Mouse (Mus musculus) erythroblast, adult 5-6 weeks (primary cell): ENCODE measurements around the gene Ncaph2. TPM values are rescaled to one million over a fixed set of nuclear protein-coding genes. Genes with fewer than 3 reads are reported as not detected.

Experiments used
- ATAC-seq: replicated peaks from 2 replicates; pipeline ENCODE4 v1.8.0; 2016; ENCODE audit warnings: moderate number of reproducible peaks, mild to moderate bottlenecking, moderate TSS enrichment, inconsistent platforms; ENCODE audit not compliant: poor library complexity, low FRiP score, severe bottlenecking
- total RNA-seq, 2 experiments: library from RNA; stranded (forward) in 1 of 2; stranded (reverse) in 1 of 2; fragments of 150-400 nt in 1 of 2; fragments of 200-764, 138-1000 nt in 1 of 2; gene quantifications; 2 replicates each; pipeline versions ENCODE4 v1.2.3 to v1.2.4; 2015 to 2017; ENCODE audit warnings: low replicate concordance in 2 of 2

The Ncaph2 gene
- total RNA-seq, 2 experiments from 2014 or later = 30.6 to 60.7 TPM

- ATAC-seq = no peak
Observed at GRCm38 (mm10) chr15:89340136-89340535, 15.4 kb upstream of the Ncaph2 start.

GRCm38 (mm10) chr15:89341678-89342077 is 13.8 kb upstream of the Ncaph2 start:
- ATAC-seq = no peak

GRCm38 (mm10) chr15:89343325-89343724 is 12.2 kb upstream of the Ncaph2 start:
- no peak for ATAC-seq

GRCm38 (mm10) chr15:89350447-89350846 is 5.1 kb upstream of the Ncaph2 start:
- no peak for ATAC-seq

GRCm38 (mm10) chr15:89351302-89351701 is 4.2 kb upstream of the Ncaph2 start:
- ATAC-seq = no peak

- no peak for ATAC-seq
Observed at GRCm38 (mm10) chr15:89352054-89352453, 3.5 kb upstream of the Ncaph2 start.

GRCm38 (mm10) chr15:89352795-89353194 is 2.7 kb upstream of the Ncaph2 start:
- no peak for ATAC-seq

- no peak for ATAC-seq
Observed at GRCm38 (mm10) chr15:89353837-89354236, 1.7 kb upstream of the Ncaph2 start.

- 0 out of 2 replicates have a peak, but pooled peaks have one; percentile 0 for ATAC-seq
Observed at GRCm38 (mm10) chr15:89354455-89354854, 1.1 kb upstream of the Ncaph2 start.

- peak; percentile 48 for ATAC-seq
Observed at GRCm38 (mm10) chr15:89356372-89356771, 853 bp downstream of the Ncaph2 start.

GRCm38 (mm10) chr15:89358784-89359183 is 3.3 kb downstream of the Ncaph2 start:
- no peak for ATAC-seq

- ATAC-seq = no peak
Observed at GRCm38 (mm10) chr15:89363051-89363450, 7.5 kb downstream of the Ncaph2 start.

GRCm38 (mm10) chr15:89365141-89365551 is 9.6 kb downstream of the Ncaph2 start:
- ATAC-seq = no peak

GRCm38 (mm10) chr15:89372068-89372467 is 16.5 kb downstream of the Ncaph2 start:
- ATAC-seq = no peak

GRCm38 (mm10) chr15:89372536-89372935 is 17.0 kb downstream of the Ncaph2 start:
- no peak for ATAC-seq

- ATAC-seq = peak; percentile 84
Observed at GRCm38 (mm10) chr15:89373027-89373761, 17.7 kb downstream of the Ncaph2 start.

GRCm38 (mm10) chr15:89373762-89374248 is 18.3 kb downstream of the Ncaph2 start, which contains the start of gene Sco2:
Gene Sco2, minus strand, starts transcription at chr15:89373846.
- ATAC-seq = peak; percentile 70

GRCm38 (mm10) chr15:89374340-89374739 is 18.8 kb downstream of the Ncaph2 start:
- ATAC-seq = no peak

- ATAC-seq = no peak
Observed at GRCm38 (mm10) chr15:89374801-89375534, 19.4 kb downstream of the Ncaph2 start.

GRCm38 (mm10) chr15:89376040-89376439 is 20.5 kb downstream of the Ncaph2 start:
- ATAC-seq = no peak

GRCm38 (mm10) chr15:89376957-89377356 is 21.4 kb downstream of the Ncaph2 start, which contains the start of gene Tymp:
Gene Tymp, minus strand, starts transcription at chr15:89377039.
- ATAC-seq = no peak
